Mouse (Mus musculus) hindbrain, embryonic 11.5 days (tissue): ENCODE results near the gene Foxl2. TPM values are rescaled to one million over a fixed set of nuclear protein-coding genes. Genes with fewer than 3 reads are reported as not detected.

Source experiments
- ATAC-seq: fragments of 200-750 bp; cut with Nextera tagmentation; 2 replicates; pipeline ENCODE4 v1.8.0; 2017; ENCODE audit warnings: mild to moderate bottlenecking, moderate TSS enrichment, moderate library complexity; ENCODE audit not compliant: low FRiP score
- DNase-seq: peaks from one replicate; pipeline ENCODE4 v3.0.0-alpha.2; 2015; ENCODE audit warnings: low spot score
- H3K27ac ChIP-seq: fragments of 300-500 bp; sonication (generic); 2 replicates; pipeline ENCODE4 v1.5.1; 2014; ENCODE audit warnings: mild to moderate bottlenecking, low read depth, low read length
- H3K27me3 ChIP-seq: fragments of 300-500 bp; sonication (generic); 2 replicates; pipeline ENCODE4 v1.6.1; 2014; ENCODE audit warnings: mild to moderate bottlenecking, low read length, moderate library complexity, mixed read lengths; ENCODE audit not compliant: control insufficient read depth, insufficient read depth
- H3K36me3 ChIP-seq: fragments of 300-500 bp; sonication (generic); 2 replicates; pipeline ENCODE4 v1.6.1; 2014; ENCODE audit warnings: mild to moderate bottlenecking, low read length, moderate library complexity, mixed read lengths; ENCODE audit not compliant: control insufficient read depth, insufficient read depth
- H3K4me1 ChIP-seq: fragments of 300-500 bp; sonication (generic); replicated peaks from 2 replicates; pipeline ENCODE4 v1.6.1; 2014; ENCODE audit warnings: low read length, mixed read lengths; ENCODE audit not compliant: control insufficient read depth, insufficient read depth
- H3K4me2 ChIP-seq: fragments of 300-500 bp; sonication (generic); replicated peaks from 2 replicates; pipeline ENCODE4 v1.6.1; 2014; ENCODE audit warnings: mild to moderate bottlenecking, low read depth, low read length
- H3K4me3 ChIP-seq: fragments of 300-500 bp; sonication (generic); 2 replicates; pipeline ENCODE4 v1.5.1; 2014; ENCODE audit warnings: low read depth, low read length
- H3K9ac ChIP-seq: fragments of 300-500 bp; sonication (generic); 2 replicates; pipeline ENCODE4 v1.6.1; 2014; ENCODE audit warnings: low read depth, low read length
- H3K9me3 ChIP-seq: fragments of 300-500 bp; sonication (generic); 2 replicates; pipeline ENCODE4 v1.6.1; 2016; ENCODE audit warnings: low read length; ENCODE audit not compliant: control insufficient read depth
- WGBS: fragments of 180-500 bp; shearing (Covaris S2); extraction: QIAGEN DNeasy Blood & Tissue Kit; methylation state at CpG from one replicate; pipeline ENCODE4 v1.1.7; 2014; 5-methylcytosine and 5-hydroxymethylcytosine counted together
- polyA plus RNA-seq: library from polyadenylated mRNA; unstranded; fragments of >200 nt; fragmentation: Nextera tagmentation; extraction: Ambion mirVana; gene quantifications from 2 replicates; pipeline ENCODE4 v1.2.1, GENCODE M21; 2014

The Foxl2 gene
- polyA plus RNA-seq, 1 experiment from 2014 or later: 1.3 TPM

DNA sequence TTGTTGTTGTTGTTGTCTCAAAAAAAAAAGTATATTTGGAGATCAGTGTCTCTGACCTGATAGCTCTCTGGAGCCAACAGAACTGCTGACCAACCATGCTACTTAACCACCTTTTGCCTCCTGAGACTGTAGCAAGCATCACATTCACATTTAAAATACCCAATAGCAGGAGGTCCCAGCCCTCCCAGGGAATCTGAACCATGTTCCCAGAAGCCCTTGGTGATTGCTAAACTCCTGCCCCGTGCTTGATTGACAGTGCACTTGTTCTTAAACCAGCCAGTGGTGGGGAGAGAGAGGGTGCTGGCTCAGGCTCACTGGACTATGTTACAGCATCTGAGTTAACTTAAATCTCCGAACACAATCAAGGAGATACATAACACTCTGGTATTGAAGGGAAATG, 19.8 kb downstream of the Foxl2 start:
- Histone ChIP-seq H3K4me2 (no peak overlapping the region), H3K4me1 (peaks cover 5% of the 10 kb centered on the region; the same call in 1 of the 2 replicates), H3K9ac (no peak overlapping the region), H3K9me3 (peaks cover 3% of the 10 kb centered on the region; the same call in 1 of the 2 replicates), H3K4me3 (no peak overlapping the region), H3K36me3 (no peaks in the 10 kb centered on the region), H3K27me3 (peaks cover 49% of the 10 kb centered on the region), H3K27ac (no peak overlapping the region)
- ATAC-seq (no peak), DNase-seq (no peak)
- WGBS: 33% methylated on average over 2 of the region's 2 CpGs

GRCm38 (mm10) chr9:98976081-98976480, 21.0 kb downstream of the Foxl2 start:
- Histone ChIP-seq H3K36me3 (no peaks in the 10 kb centered on the region), H3K9me3 (no peaks in the 10 kb centered on the region), H3K27me3 (peaks cover 42% of the 10 kb centered on the region), H3K4me1 (peaks cover 5% of the 10 kb centered on the region; the same call in 1 of the 2 replicates), H3K9ac (no peak overlapping the region), H3K27ac (no peak overlapping the region), H3K4me2 (no peak overlapping the region), H3K4me3 (no peak overlapping the region)
- DNase-seq (no peak), ATAC-seq (no peak)
- 90% methylated on average over 1 of the region's 1 CpGs for WGBS

- Histone ChIP-seq H3K4me1 (peaks cover 5% of the 10 kb centered on the region; the same call in 1 of the 2 replicates), H3K27me3 (peaks cover 39% of the 10 kb centered on the region), H3K4me3 (no peak overlapping the region), H3K4me2 (no peak overlapping the region), H3K36me3 (no peaks in the 10 kb centered on the region), H3K27ac (no peak overlapping the region), H3K9me3 (no peaks in the 10 kb centered on the region), H3K9ac (no peak overlapping the region)
- WGBS: 50% methylated on average over 5 of the region's 5 CpGs
- no peak for DNase-seq
- ATAC-seq: no peak
Measured at GRCm38 (mm10) chr9:98976520-98976919, 21.4 kb downstream of the Foxl2 start.

DNA sequence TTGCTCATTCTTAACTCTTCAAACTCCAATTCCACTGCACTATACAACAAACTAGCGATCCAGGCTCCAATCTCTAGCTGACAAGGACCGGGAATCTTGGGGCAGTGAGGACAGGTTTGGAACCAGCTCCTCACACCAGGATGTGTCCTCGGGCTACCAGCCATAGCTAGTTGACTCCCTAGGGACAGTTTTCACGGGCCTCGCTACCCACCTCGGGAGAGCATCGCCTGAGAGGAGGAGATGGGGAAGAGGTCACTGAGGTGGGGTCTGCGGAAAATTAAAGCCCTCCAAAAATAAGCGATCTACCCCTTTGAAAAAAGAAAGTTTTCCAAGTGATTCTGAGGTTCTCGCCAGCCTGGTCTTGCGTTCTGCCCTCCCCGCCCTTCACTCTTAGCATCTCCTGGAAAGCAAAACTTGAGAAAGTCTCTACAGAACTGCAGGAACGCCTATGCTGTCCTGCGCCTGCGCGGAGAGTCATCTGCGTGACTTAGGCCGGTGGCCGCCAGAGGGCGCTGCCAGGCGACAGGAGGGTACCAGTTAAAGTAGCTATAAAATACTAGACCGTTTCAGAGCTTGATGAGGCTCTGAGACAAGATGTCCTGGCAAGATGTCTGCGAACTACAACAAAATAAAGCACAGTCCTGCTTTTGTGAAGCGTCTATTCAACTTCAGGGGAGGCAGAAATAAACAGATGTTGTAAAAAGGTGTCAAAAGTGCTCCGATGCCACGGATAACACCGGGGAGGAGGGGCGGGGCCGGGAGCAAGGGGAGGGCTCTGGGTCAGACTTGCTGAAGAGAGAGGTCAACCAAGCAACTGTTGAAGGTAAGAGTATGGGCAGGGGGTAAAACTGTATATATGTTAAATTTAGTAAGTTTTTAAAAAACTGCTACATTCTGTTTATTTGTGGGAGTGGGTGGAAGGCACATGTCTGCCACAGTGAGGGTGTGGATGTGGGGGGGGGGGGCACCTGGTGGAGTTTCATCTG, 24.6 kb downstream of the Foxl2 start:
- peak overlapping the region; percentile 17 for H3K4me3 ChIP-seq
- DNase-seq (peak; percentile 94), ATAC-seq (peak; percentile 73)
- peak overlapping the region; percentile 26 for H3K4me2 ChIP-seq
- H3K27me3 ChIP-seq: peaks cover 14% of the 10 kb centered on the region
- 4% methylated on average over 29 of the region's 29 CpGs for WGBS
- no peaks in the 10 kb centered on the region for H3K9me3 ChIP-seq
- no peak overlapping the region for H3K27ac ChIP-seq
- H3K9ac ChIP-seq: no peak overlapping the region
- H3K36me3 ChIP-seq: no peaks in the 10 kb centered on the region
- no peaks in the 10 kb centered on the region for H3K4me1 ChIP-seq

GRCm38 (mm10) chr9:98985800-98986475, 30.9 kb downstream of the Foxl2 start, which contains the start of gene Faim:
Gene Faim (plus strand): TSS chr9:98986373.
- H3K4me2 ChIP-seq: peak within 1 kb of the TSS; percentile 79
- H3K27me3 ChIP-seq: no peaks in the 10 kb centered on the region; the same call in 1 of the 2 replicates
- peak within 1 kb of the TSS; percentile 65; the same call in 1 of the 2 replicates for H3K27ac ChIP-seq
- no peaks in the 10 kb centered on the region for H3K36me3 ChIP-seq
- ATAC-seq (peak; percentile 98), DNase-seq (peak; percentile 100)
- peak within 1 kb of the TSS; percentile 85 for H3K4me3 ChIP-seq
- H3K4me1 ChIP-seq: no peaks in the 10 kb centered on the region
- H3K9me3 ChIP-seq: no peaks in the 10 kb centered on the region
- 1% methylated on average over 40 of the region's 45 CpGs for WGBS
- peak within 1 kb of the TSS; percentile 73 for H3K9ac ChIP-seq

- Histone ChIP-seq H3K4me1 (no peaks in the 10 kb centered on the region), H3K36me3 (no peaks in the 10 kb centered on the region), H3K4me3 (peak overlapping the region; percentile 85), H3K9me3 (no peaks in the 10 kb centered on the region), H3K9ac (peak overlapping the region; percentile 73), H3K4me2 (peak overlapping the region; percentile 79), H3K27ac (0 out of 2 replicates have a peak overlapping the region, but pooled peaks have one; percentile 42), H3K27me3 (no peaks in the 10 kb centered on the region; the same call in 1 of the 2 replicates)
- ATAC-seq (peak; percentile 84), DNase-seq (no peak)
- under 1% methylated on average over 44 of the region's 50 CpGs for WGBS
Measured at GRCm38 (mm10) chr9:98986476-98987096, 31.5 kb downstream of the Foxl2 start.

GRCm38 (mm10) chr9:98987131-98987530, 32.0 kb downstream of the Foxl2 start:
- Histone ChIP-seq H3K4me1 (no peaks in the 10 kb centered on the region), H3K27ac (no peak overlapping the region), H3K9me3 (no peaks in the 10 kb centered on the region), H3K4me3 (peak overlapping the region; percentile 85), H3K9ac (peak overlapping the region; percentile 73; the same call in 1 of the 2 replicates), H3K4me2 (peak overlapping the region; percentile 79), H3K36me3 (no peaks in the 10 kb centered on the region), H3K27me3 (no peaks in the 10 kb centered on the region; the same call in 1 of the 2 replicates)
- no peak for DNase-seq
- 58% methylated on average over 9 of the region's 9 CpGs for WGBS
- no peak for ATAC-seq

- H3K9me3 ChIP-seq: no peaks in the 10 kb centered on the region
- H3K9ac ChIP-seq: no peak overlapping the region
- H3K27ac ChIP-seq: no peak overlapping the region
- H3K4me3 ChIP-seq: no peak overlapping the region
- no peaks in the 10 kb centered on the region for H3K36me3 ChIP-seq
- ATAC-seq (no peak), DNase-seq (no peak)
- no peak overlapping the region for H3K4me2 ChIP-seq
- H3K4me1 ChIP-seq: no peaks in the 10 kb centered on the region
- 87% methylated on average over 4 of the region's 4 CpGs for WGBS
- H3K27me3 ChIP-seq: no peaks in the 10 kb centered on the region
Measured at GRCm38 (mm10) chr9:98994103-98994502, 39.0 kb downstream of the Foxl2 start.
